In genomic region chr2:6602163-6602562, GRCm38 (mm10) we compare ENCODE assay signal across 18 mouse cellular contexts.
DNase-seq lines count a peak whose midpoint lies in the region; ATAC-seq lines count a peak whose summit lies in the region.
"Had no signal": no experiment of that assay in that cellular context is flagged by ENCODE, and none has a peak within 500 bp of the region (broad histone marks: within the 10 kb centered on the region; RNA-seq: fewer than 3 reads in every experiment).

No protein-coding gene starts in this region.

- no peak overlapping the region for H3K4me2 ChIP-seq in midbrain, embryonic 11.5 days
- no peak overlapping the region for H3K4me2 ChIP-seq in liver, embryonic 13.5 days
- H3K4me2 ChIP-seq: neural tube, embryonic 13.5 days had no signal

- no peak overlapping the region for H3K4me3 ChIP-seq in midbrain, embryonic 11.5 days (ENCODE audit: low read depth, low read length)
- H3K4me3 ChIP-seq in midbrain, embryonic 10.5 days, result no peak overlapping the region
- no peak overlapping the region for H3K4me3 ChIP-seq in liver, embryonic 13.5 days (replicated peaks)
- H3K4me3 ChIP-seq: heart, adult 2 months; hindbrain, embryonic 10.5 days; neural tube, embryonic 13.5 days had no signal

- peak; percentile 48; the same call in 1 of the 2 replicates for ATAC-seq in frontal cortex, adult (ENCODE audit: low TSS enrichment)
- no peak for ATAC-seq in midbrain, embryonic 11.5 days (ENCODE audit: low FRiP score)
- ATAC-seq in liver, embryonic 13.5 days (ENCODE audit: low read depth), result peak; percentile 64

- H3K9me3 ChIP-seq in midbrain, embryonic 11.5 days (ENCODE audit: control insufficient read depth, low read length), result no peaks in the 10 kb centered on the region
- H3K9me3 ChIP-seq in midbrain, embryonic 10.5 days (replicated peaks), result no peaks in the 10 kb centered on the region
- H3K9me3 ChIP-seq in liver, embryonic 13.5 days (replicated peaks), result no peaks in the 10 kb centered on the region
- H3K9me3 ChIP-seq: hindbrain, embryonic 10.5 days; neural tube, embryonic 13.5 days had no signal

- H3K27ac ChIP-seq in midbrain, embryonic 11.5 days (ENCODE audit: low read depth, low read length), result no peak overlapping the region
- H3K27ac ChIP-seq in midbrain, embryonic 10.5 days (replicated peaks), result no peak overlapping the region
- H3K27ac ChIP-seq in liver, embryonic 13.5 days, result no peak overlapping the region
- H3K27ac ChIP-seq: heart, adult 2 months; hindbrain, embryonic 10.5 days; neural tube, embryonic 13.5 days; stomach, postnatal 0 days had no signal

- no peak overlapping the region for H3K9ac ChIP-seq in midbrain, embryonic 11.5 days (ENCODE audit: low read length)
- H3K9ac ChIP-seq in liver, embryonic 13.5 days, result no peak overlapping the region
- H3K9ac ChIP-seq: neural tube, embryonic 13.5 days had no signal

- H3K4me1 ChIP-seq in midbrain, embryonic 11.5 days (ENCODE audit: control insufficient read depth, insufficient read depth, low read length), result no peaks in the 10 kb centered on the region
- no peaks in the 10 kb centered on the region for H3K4me1 ChIP-seq in midbrain, embryonic 10.5 days
- H3K4me1 ChIP-seq in liver, embryonic 13.5 days (replicated peaks), result no peaks in the 10 kb centered on the region
- H3K4me1 ChIP-seq: hindbrain, embryonic 10.5 days; neural tube, embryonic 13.5 days had no signal

- peaks cover 3% of the 10 kb centered on the region; the same call in 1 of the 2 replicates for H3K36me3 ChIP-seq in midbrain, embryonic 11.5 days (ENCODE audit: control insufficient read depth, insufficient read depth, low read length)
- peaks cover 35% of the 10 kb centered on the region for H3K36me3 ChIP-seq in midbrain, embryonic 10.5 days
- H3K36me3 ChIP-seq in liver, embryonic 13.5 days, result no peaks in the 10 kb centered on the region

- DNase-seq in frontal cortex, postnatal 14 days (ENCODE audit: low spot score in 2 of 2), result no peak
- peak; percentile 62 for DNase-seq in midbrain, embryonic 11.5 days (ENCODE audit: low spot score, missing footprints)
- DNase-seq in midbrain, embryonic 10.5 days (ENCODE audit: low spot score), result no peak
- DNase-seq in R1 (ENCODE audit: low read depth, low spot score), result peak; percentile 7
- DNase-seq in liver, embryonic 13.5 days, result no peak
- no peak for DNase-seq in heart, adult 11 months
- DNase-seq: adrenal gland, postnatal 14 days; cerebellum, adult 18-20 months; cerebellum, postnatal 25 days; gastrocnemius, postnatal 14 days; heart, adult 2 months; lung, postnatal 10 days; right cerebral cortex, adult 18-20 months; thymus, postnatal 25 days had no signal

- H3K27me3 ChIP-seq in midbrain, embryonic 11.5 days (ENCODE audit: control insufficient read depth, insufficient read depth, low read length), result no peaks in the 10 kb centered on the region
- no peaks in the 10 kb centered on the region for H3K27me3 ChIP-seq in midbrain, embryonic 10.5 days (ENCODE audit: low read depth, poor library complexity, severe bottlenecking)
- no peaks in the 10 kb centered on the region for H3K27me3 ChIP-seq in liver, embryonic 13.5 days
- H3K27me3 ChIP-seq: neural tube, embryonic 13.5 days had no signal

- 82% methylated on average over 4 of the region's 4 CpGs for WGBS in midbrain, embryonic 11.5 days
- 84% methylated on average over 4 of the region's 4 CpGs for WGBS in midbrain, embryonic 10.5 days
- 62% methylated on average over 4 of the region's 4 CpGs for WGBS in liver, embryonic 13.5 days (ENCODE audit: insufficient replicate concordance)

Comparison
In these comparisons a context has a peak if more than half of its experiments do, and no peak if none do; other contexts are left out.
1. DNase-seq: peak in midbrain, embryonic 11.5 days (single experiment) and R1 (single experiment); none in frontal cortex, postnatal 14 days (0 of 2), midbrain, embryonic 10.5 days (single experiment), liver, embryonic 13.5 days (single experiment) and heart, adult 11 months (single experiment).